Mouse (Mus musculus): ENCODE measurements around the gene AI597479.

- no peak for TF ChIP-seq TAL1 (IDR thresholded peaks at IDR 0.05; ENCODE audit: low read length)
- TF ChIP-seq GATA1 (IDR thresholded peaks at IDR 0.05; ENCODE audit: low read length), result no peak
These were observed 55.0 kb downstream of the AI597479 start for GRCm38 (mm10) chr1:43153538-43153937.

Data from erythroblast, embryonic 14.5 days (primary cell).